Mouse (Mus musculus) liver, embryonic 14.5 days (tissue): Measurements from ENCODE around the gene Prpf6. TPM values are rescaled to one million over a fixed set of nuclear protein-coding genes. Genes with fewer than 3 reads are reported as not detected.

Experiments
- ATAC-seq: fragments of 200-750 bp; cut with Nextera tagmentation; 2 replicates; pipeline ENCODE4 v1.8.0; 2017; ENCODE audit warnings: moderate number of reproducible peaks, mild to moderate bottlenecking, moderate library complexity; ENCODE audit not compliant: insufficient read depth
- DNase-seq, 3 experiments: peaks; one replicate each; pipeline ENCODE4 v3.0.0-alpha.2; 2012 to 2013; ENCODE audit warnings: low read depth in 3 of 3, low spot score in 3 of 3
- H3K27ac ChIP-seq: fragments of 300-500 bp; sonication (generic); 2 replicates; pipeline ENCODE4 v1.5.1; 2014; ENCODE audit warnings: moderate library complexity, mild to moderate bottlenecking, control low read depth, inconsistent platforms
- H3K27me3 ChIP-seq: fragments of 300-500 bp; sonication (generic); 2 replicates; pipeline ENCODE4 v1.6.1; 2014; ENCODE audit warnings: mild to moderate bottlenecking, low read length, moderate library complexity; ENCODE audit not compliant: control insufficient read depth, insufficient read depth
- H3K36me3 ChIP-seq: fragments of 300-500 bp; sonication (generic); replicated peaks from 2 replicates; pipeline ENCODE4 v1.6.1; 2014; ENCODE audit warnings: low read depth; ENCODE audit not compliant: control insufficient read depth, insufficient read depth
- H3K4me1 ChIP-seq, 2 experiments: fragments of 200-500 bp in 1 of 2; fragments of 300-500 bp in 1 of 2; sonication (generic) in 1 of 2; replicated peaks; 2 replicates each; pipeline ENCODE4 v1.6.1; 2012 to 2014; ENCODE audit warnings: antibody characterized with exemption in 1 of 2, inconsistent platforms in 1 of 2, low read length in 1 of 2; ENCODE audit not compliant: control insufficient read depth in 2 of 2, insufficient read depth in 2 of 2
- H3K4me2 ChIP-seq: fragments of 300-500 bp; sonication (generic); 2 replicates; pipeline ENCODE4 v1.6.1; 2014; ENCODE audit warnings: low read depth, mild to moderate bottlenecking, control low read depth, moderate library complexity
- H3K4me3 ChIP-seq, 2 experiments: fragments of 200-500 bp in 1 of 2; fragments of 300-500 bp in 1 of 2; sonication (generic) in 1 of 2; 2 replicates each; pipeline ENCODE4 v1.5.1; 2012 to 2014; ENCODE audit warnings: low read depth in 2 of 2, low read length in 2 of 2, mild to moderate bottlenecking in 2 of 2, control low read depth in 1 of 2, inconsistent platforms in 1 of 2, moderate library complexity in 1 of 2; ENCODE audit not compliant: insufficient read depth in 1 of 2
- H3K9ac ChIP-seq: fragments of 300-500 bp; sonication (generic); replicated peaks from 2 replicates; pipeline ENCODE4 v1.6.1; 2014; ENCODE audit warnings: mild to moderate bottlenecking, control low read depth, moderate library complexity
- H3K9me3 ChIP-seq: fragments of 300-500 bp; sonication (generic); 2 replicates; pipeline ENCODE4 v1.6.1; 2016; ENCODE audit warnings: low read length, mixed read lengths; ENCODE audit not compliant: control insufficient read depth
- CTCF ChIP-seq: IDR thresholded peaks from 2 replicates; pipeline ENCODE4 v1.5.1; 2016; ENCODE audit warnings: antibody characterized with exemption, low read depth, control low read depth
- EP300 ChIP-seq: IDR thresholded peaks from 2 replicates; pipeline ENCODE4 v1.6.1; 2016; ENCODE audit warnings: antibody characterized with exemption, low read depth
- WGBS: fragments of 180-500 bp; shearing (Covaris S2); extraction: QIAGEN DNeasy Blood & Tissue Kit; methylation state at CpG from one replicate; pipeline ENCODE4 v1.1.7; 2014; ENCODE audit not compliant: insufficient replicate concordance; 5-methylcytosine and 5-hydroxymethylcytosine counted together
- polyA plus RNA-seq, 2 experiments: library from polyadenylated mRNA; depleted of rRNA in 1 of 2; stranded (reverse) in 1 of 2; unstranded in 1 of 2; fragments of >200 nt; fragmentation: Nextera tagmentation in 1 of 2; extraction: Ambion mirVana in 1 of 2; gene quantifications; 2 replicates each; pipeline versions ENCODE4 v1.2.1 to v1.2.3; 2012 to 2014

Prpf6 gene
- polyA plus RNA-seq, 2 experiments: 15.7 to 22.3 TPM

DNA sequence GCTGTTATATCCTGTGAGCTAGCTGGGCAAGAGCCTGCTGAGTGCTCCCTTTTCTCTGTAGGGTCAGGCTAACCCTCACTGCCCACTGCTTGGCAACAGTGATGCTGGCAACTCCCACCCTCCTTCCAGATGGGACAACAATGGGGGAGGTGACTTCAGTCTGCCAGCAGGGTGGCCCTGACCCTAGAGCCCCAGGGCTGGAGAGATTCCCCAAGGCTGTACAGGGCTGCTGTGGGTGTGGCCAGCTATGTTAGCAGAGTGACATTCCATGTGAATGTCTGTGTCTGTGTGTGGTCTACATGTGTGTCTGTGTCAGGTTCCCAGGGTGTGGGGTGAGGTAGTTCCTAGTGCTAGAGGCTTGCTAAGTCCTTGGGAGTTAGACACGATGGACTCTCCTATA is 81.8 kb downstream of the Prpf6 start:
- DNase-seq (no peak), ATAC-seq (no peak)
- peaks cover 45% of the 10 kb centered on the region for H3K27me3 ChIP-seq
- no peaks in the 10 kb centered on the region for H3K36me3 ChIP-seq
- WGBS: 57% methylated on average over 1 of the region's 1 CpGs
- H3K9ac ChIP-seq: no peak overlapping the region
- no peaks in the 10 kb centered on the region for H3K9me3 ChIP-seq
- TF ChIP-seq CTCF: no peak
- TF ChIP-seq EP300: no peak
- peaks cover 0 to 4% of the 10 kb centered on the region in 2 experiments; a peak in 3 of 4 replicates for H3K4me1 ChIP-seq
- no peak overlapping the region for H3K4me3 ChIP-seq
- H3K27ac ChIP-seq: no peak overlapping the region
- no peak overlapping the region for H3K4me2 ChIP-seq

DNA sequence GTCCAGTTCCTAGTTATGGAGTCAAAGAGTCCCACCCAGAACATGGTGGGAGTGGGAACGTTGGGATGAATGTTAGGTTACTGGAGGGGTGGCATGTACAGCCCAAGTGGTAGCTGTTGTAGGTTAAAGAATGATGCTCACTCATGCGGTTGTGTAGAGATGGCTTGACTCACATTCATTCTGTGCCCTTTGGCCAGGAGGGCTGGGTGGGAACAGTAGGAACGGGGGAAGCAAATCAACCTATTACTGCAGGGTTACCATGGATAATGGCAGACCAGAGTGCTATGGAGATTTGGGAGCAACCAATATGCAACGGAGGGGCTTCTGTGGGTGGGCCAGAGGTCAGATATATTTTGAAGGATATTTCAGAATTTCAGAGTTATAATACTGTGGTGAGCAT is 83.3 kb downstream of the Prpf6 start:
- Histone ChIP-seq H3K9me3 (no peaks in the 10 kb centered on the region), H3K4me1 (peaks cover 0 to 8% of the 10 kb centered on the region in 2 experiments; a peak in 3 of 4 replicates), H3K27me3 (peaks cover 36% of the 10 kb centered on the region), H3K36me3 (no peaks in the 10 kb centered on the region), H3K4me2 (no peak overlapping the region), H3K4me3 (no peak overlapping the region), H3K27ac (no peak overlapping the region), H3K9ac (no peak overlapping the region)
- ATAC-seq (no peak), DNase-seq (no peak)
- TF ChIP-seq EP300 (no peak), CTCF (no peak)
- 58% methylated on average over 4 of the region's 4 CpGs for WGBS

DNA sequence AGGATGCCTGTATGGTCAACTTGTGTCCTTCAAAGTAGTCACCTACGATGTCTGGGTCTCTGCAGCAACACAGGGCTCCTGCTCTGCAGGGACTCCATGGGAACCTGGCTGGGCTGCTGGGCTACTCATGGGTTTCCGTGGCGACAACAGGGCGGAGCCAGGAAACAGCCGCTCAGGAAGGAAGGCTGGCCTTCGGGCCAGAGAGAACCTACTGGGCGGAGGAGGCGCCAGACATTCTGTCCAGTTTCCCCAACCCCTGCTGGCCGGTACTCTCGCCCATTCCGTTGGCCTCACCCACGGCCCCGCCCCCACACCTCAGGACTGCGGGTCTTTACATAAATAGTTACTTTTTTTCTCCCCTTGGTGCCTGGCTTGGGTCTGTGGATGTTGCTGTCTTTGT is 83.8 kb downstream of the Prpf6 start:
- ATAC-seq: 0 out of 2 replicates have a peak, but pooled peaks have one; percentile 14
- 3% methylated on average over 14 of the region's 14 CpGs for WGBS
- Histone ChIP-seq H3K4me3 (no peak overlapping the region), H3K4me2 (peak overlapping the region; percentile 40), H3K27me3 (peaks cover 31% of the 10 kb centered on the region), H3K9me3 (no peaks in the 10 kb centered on the region), H3K27ac (no peak overlapping the region), H3K36me3 (no peaks in the 10 kb centered on the region), H3K9ac (no peak overlapping the region), H3K4me1 (peaks cover under 1 to 8% of the 10 kb centered on the region in 2 experiments)
- no peak for DNase-seq
- TF ChIP-seq EP300 (no peak), CTCF (no peak)

DNA sequence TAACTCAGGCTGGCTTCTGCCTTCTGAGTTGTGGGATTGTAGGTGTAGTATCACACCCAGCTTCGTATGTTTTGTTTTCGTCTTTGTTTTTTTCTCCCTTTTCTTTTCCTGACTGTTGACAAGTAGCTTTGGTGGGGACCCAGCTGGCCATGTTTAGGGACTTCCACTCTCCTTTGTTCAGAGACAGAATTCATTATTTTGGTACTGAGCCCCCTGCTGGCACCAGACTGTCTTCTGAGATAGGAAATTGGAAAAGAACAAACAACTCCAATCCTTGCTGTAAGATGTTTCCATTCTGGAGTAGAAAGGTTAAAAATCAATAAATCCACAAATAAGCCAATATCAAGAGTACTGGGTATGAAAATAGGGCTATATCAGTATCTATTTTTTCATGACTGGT is 84.8 kb downstream of the Prpf6 start:
- ATAC-seq: no peak
- Histone ChIP-seq H3K9ac (no peak overlapping the region), H3K4me2 (no peak overlapping the region), H3K4me3 (no peak overlapping the region), H3K9me3 (no peaks in the 10 kb centered on the region), H3K27ac (no peak overlapping the region), H3K36me3 (no peaks in the 10 kb centered on the region), H3K27me3 (peaks cover 24% of the 10 kb centered on the region), H3K4me1 (peaks cover 3 to 13% of the 10 kb centered on the region in 2 experiments)
- DNase-seq: no peak
- 19% methylated on average over 2 of the region's 2 CpGs for WGBS
- TF ChIP-seq CTCF (no peak), EP300 (no peak)

DNA sequence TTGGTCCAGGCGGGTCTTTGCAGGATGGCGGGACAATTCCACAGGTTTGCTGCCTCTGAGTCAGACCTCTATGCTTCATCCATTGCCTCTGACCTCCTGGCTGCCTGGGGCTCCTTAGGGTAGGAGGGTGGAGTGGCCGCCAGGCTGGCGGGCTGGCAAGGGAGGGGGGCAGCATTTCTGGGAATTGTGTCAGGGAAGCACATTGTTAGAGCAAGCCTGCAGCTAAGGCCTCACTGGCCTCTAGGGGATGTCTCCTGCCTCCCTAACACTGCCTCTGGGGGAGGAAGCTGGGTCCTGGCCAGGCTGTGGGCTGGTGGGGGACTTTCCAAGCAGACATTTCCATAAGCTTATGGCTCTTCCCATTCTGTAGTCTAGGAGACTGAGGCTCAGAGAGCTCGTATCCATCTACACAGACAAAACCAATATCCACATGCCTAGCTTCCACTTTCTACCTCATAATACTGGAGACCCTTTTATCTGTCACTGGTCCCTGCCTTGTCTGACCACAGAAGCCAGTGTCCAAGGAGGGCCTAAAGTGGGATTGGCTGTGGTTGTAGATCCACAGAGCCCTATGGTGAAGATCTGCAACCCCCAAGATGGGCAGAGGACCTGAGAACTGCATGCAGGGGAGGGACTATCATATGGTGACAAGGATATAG is 85.6 kb downstream of the Prpf6 start:
- 69% methylated on average over 5 of the region's 5 CpGs for WGBS
- H3K4me2 ChIP-seq: no peak overlapping the region
- no peaks in the 10 kb centered on the region for H3K9me3 ChIP-seq
- no peak overlapping the region for H3K9ac ChIP-seq
- H3K36me3 ChIP-seq: no peaks in the 10 kb centered on the region
- H3K27ac ChIP-seq: no peak overlapping the region
- TF ChIP-seq CTCF: no peak
- no peak for ATAC-seq
- DNase-seq: no peak
- H3K27me3 ChIP-seq: peaks cover 16% of the 10 kb centered on the region
- peaks cover 3 to 13% of the 10 kb centered on the region in 2 experiments for H3K4me1 ChIP-seq
- no peak overlapping the region for H3K4me3 ChIP-seq
